Mouse (Mus musculus): ENCODE data around the gene Mcm5.

Mcm5 gene

DNA sequence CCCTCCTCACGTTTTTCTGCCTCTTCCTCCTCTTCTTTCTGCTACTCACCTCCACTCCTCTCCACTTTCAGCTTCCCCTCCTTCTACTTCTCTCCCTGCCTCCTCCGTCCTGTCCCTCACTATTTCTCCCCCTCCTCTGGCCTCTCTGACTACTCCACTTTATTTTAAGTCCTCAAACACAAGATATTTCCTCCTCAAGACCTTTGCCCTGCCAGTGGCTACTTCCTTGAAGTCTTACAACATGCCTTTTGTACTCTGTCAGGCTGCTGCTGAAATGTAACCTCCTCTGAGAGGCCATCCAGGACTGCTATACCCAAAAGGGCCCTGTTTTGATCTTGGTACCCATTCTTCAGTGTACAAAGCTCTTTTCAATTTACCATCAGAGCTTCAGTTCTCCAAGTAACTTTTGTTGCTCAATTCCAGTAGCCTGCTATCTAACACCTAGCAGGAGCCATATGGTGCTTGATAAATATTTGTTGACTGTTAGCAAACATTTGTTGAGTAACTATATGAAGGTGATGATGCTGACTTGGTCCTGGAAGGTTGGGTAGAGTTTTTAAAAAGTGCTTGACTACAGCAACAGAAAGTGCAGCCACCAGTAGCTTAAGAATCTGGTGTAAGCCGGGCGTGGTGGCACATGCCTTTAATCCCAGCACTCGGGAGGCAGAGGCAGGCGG, 62.8 kb downstream of the Mcm5 start:
- DNase-seq (ENCODE audit: low spot score): no peak
